Mouse (Mus musculus) lung, embryonic 14.5 days (tissue): Measurements from ENCODE around the gene Sag. TPM values are rescaled to one million over a fixed set of nuclear protein-coding genes. Genes with fewer than 3 reads are reported as not detected.

Source experiments
- ATAC-seq: fragments of 200-750 bp; cut with Nextera tagmentation; 2 replicates; pipeline ENCODE4 v1.8.0; 2017; ENCODE audit warnings: mild to moderate bottlenecking, moderate TSS enrichment, moderate library complexity; ENCODE audit not compliant: insufficient read depth
- DNase-seq: peaks from one replicate; pipeline ENCODE4 v3.0.0-alpha.2; 2015
- H3K27ac ChIP-seq: fragments of 300-500 bp; sonication (generic); 2 replicates; pipeline ENCODE4 v1.5.1; 2014; ENCODE audit warnings: low read depth, mild to moderate bottlenecking, moderate library complexity
- H3K27me3 ChIP-seq: fragments of 300-500 bp; sonication (generic); 2 replicates; pipeline ENCODE4 v1.6.1; 2014; ENCODE audit warnings: low read length, control low read depth; ENCODE audit not compliant: insufficient read depth
- H3K36me3 ChIP-seq: fragments of 300-500 bp; sonication (generic); 2 replicates; pipeline ENCODE4 v1.6.1; 2014; ENCODE audit warnings: control low read depth; ENCODE audit not compliant: insufficient read depth
- H3K4me1 ChIP-seq: fragments of 300-500 bp; sonication (generic); 2 replicates; pipeline ENCODE4 v1.6.1; 2014; ENCODE audit warnings: antibody characterized with exemption, control low read depth; ENCODE audit not compliant: insufficient read depth
- H3K4me2 ChIP-seq: fragments of 300-500 bp; sonication (generic); 2 replicates; pipeline ENCODE4 v1.6.1; 2014; ENCODE audit warnings: mild to moderate bottlenecking
- H3K4me3 ChIP-seq: fragments of 300-500 bp; sonication (generic); 2 replicates; pipeline ENCODE4 v1.5.1; 2014; ENCODE audit warnings: low read depth, low read length
- H3K9ac ChIP-seq: fragments of 300-500 bp; sonication (generic); 2 replicates; pipeline ENCODE4 v1.6.1; 2014
- H3K9me3 ChIP-seq: fragments of 300-500 bp; sonication (generic); 2 replicates; pipeline ENCODE4 v1.6.1; 2016; ENCODE audit warnings: low read depth, low read length, control low read depth
- CTCF ChIP-seq: IDR thresholded peaks from 2 replicates; pipeline ENCODE4 v1.5.1; 2016; ENCODE audit warnings: antibody characterized with exemption, low read depth
- WGBS: fragments of 180-500 bp; shearing (Covaris S2); extraction: QIAGEN DNeasy Blood & Tissue Kit; methylation state at CpG from one replicate; pipeline ENCODE4 v1.1.7; 2014; 5-methylcytosine and 5-hydroxymethylcytosine counted together
- polyA plus RNA-seq: library from polyadenylated mRNA; unstranded; fragments of >200 nt; fragmentation: Nextera tagmentation; extraction: Ambion mirVana; gene quantifications from 2 replicates; pipeline ENCODE4 v1.2.1, GENCODE M21; 2014

Sag gene
- 1.9 and 2.0 TPM in 2 replicates for polyA plus RNA-seq

GRCm38 (mm10) chr1:87803576-87803975 is at the start of gene Sag:
Gene Sag, plus strand, starts transcription at chr1:87803680.
- Histone ChIP-seq H3K9ac (no peak within 1 kb of the TSS), H3K27ac (no peak within 1 kb of the TSS), H3K4me2 (no peak within 1 kb of the TSS), H3K9me3 (no peaks in the 10 kb centered on the region), H3K4me3 (no peak within 1 kb of the TSS), H3K36me3 (no peaks in the 10 kb centered on the region), H3K27me3 (no peaks in the 10 kb centered on the region), H3K4me1 (no peaks in the 10 kb centered on the region)
- ATAC-seq, result no peak
- 53% methylated on average over 6 of the region's 6 CpGs for WGBS
- no peak for TF ChIP-seq CTCF
- no peak for DNase-seq

GRCm38 (mm10) chr1:87755641-87756470 is 47.6 kb upstream of the Sag start, which contains the start of gene Atg16l1:
Gene Atg16l1, plus strand, starts transcription at chr1:87755870.
- Histone ChIP-seq H3K36me3 (peaks cover 19% of the 10 kb centered on the region), H3K9ac (peak within 1 kb of the TSS; percentile 96), H3K4me2 (peak within 1 kb of the TSS; percentile 82), H3K27me3 (no peaks in the 10 kb centered on the region), H3K4me1 (no peaks in the 10 kb centered on the region; the same call in 1 of the 2 replicates), H3K9me3 (no peaks in the 10 kb centered on the region), H3K4me3 (peak within 1 kb of the TSS; percentile 99), H3K27ac (peak within 1 kb of the TSS; percentile 93)
- peak; percentile 56 for TF ChIP-seq CTCF
- peak; percentile 99 for ATAC-seq
- peak; percentile 99 for DNase-seq
- 1% methylated on average over 79 of the region's 79 CpGs for WGBS

GRCm38 (mm10) chr1:87763821-87764220 is 39.7 kb upstream of the Sag start:
- Histone ChIP-seq H3K9me3 (no peaks in the 10 kb centered on the region), H3K4me3 (no peak overlapping the region), H3K4me1 (no peaks in the 10 kb centered on the region), H3K9ac (no peak overlapping the region), H3K27ac (no peak overlapping the region), H3K36me3 (peaks cover 87% of the 10 kb centered on the region), H3K4me2 (no peak overlapping the region), H3K27me3 (no peaks in the 10 kb centered on the region)
- no peak for TF ChIP-seq CTCF
- DNase-seq (no peak), ATAC-seq (no peak)
- 87% methylated on average over 3 of the region's 3 CpGs for WGBS

GRCm38 (mm10) chr1:87765741-87766140 is 37.7 kb upstream of the Sag start:
- Histone ChIP-seq H3K27ac (no peak overlapping the region), H3K27me3 (no peaks in the 10 kb centered on the region), H3K4me2 (no peak overlapping the region), H3K9ac (no peak overlapping the region), H3K4me1 (no peaks in the 10 kb centered on the region), H3K36me3 (peaks cover 88% of the 10 kb centered on the region), H3K9me3 (no peaks in the 10 kb centered on the region), H3K4me3 (no peak overlapping the region)
- ATAC-seq (no peak), DNase-seq (no peak)
- 94% methylated on average over 2 of the region's 2 CpGs for WGBS
- no peak for TF ChIP-seq CTCF

GRCm38 (mm10) chr1:87766233-87766632 is 37.2 kb upstream of the Sag start:
- ATAC-seq (no peak), DNase-seq (peak; percentile 34)
- Histone ChIP-seq H3K27me3 (no peaks in the 10 kb centered on the region), H3K27ac (no peak overlapping the region), H3K9me3 (no peaks in the 10 kb centered on the region), H3K4me2 (no peak overlapping the region), H3K36me3 (peaks cover 89% of the 10 kb centered on the region), H3K4me1 (no peaks in the 10 kb centered on the region), H3K4me3 (no peak overlapping the region), H3K9ac (no peak overlapping the region)
- peak; percentile 70 for TF ChIP-seq CTCF
- 80% methylated on average over 3 of the region's 3 CpGs for WGBS

GRCm38 (mm10) chr1:87769263-87769662 is 34.2 kb upstream of the Sag start:
- ATAC-seq (no peak), DNase-seq (no peak)
- no peak overlapping the region for H3K4me3 ChIP-seq
- H3K4me2 ChIP-seq, result no peak overlapping the region
- H3K9me3 ChIP-seq, result no peaks in the 10 kb centered on the region
- H3K27ac ChIP-seq, result no peak overlapping the region
- no peak overlapping the region for H3K9ac ChIP-seq
- WGBS, result 97% methylated on average over 2 of the region's 2 CpGs
- H3K27me3 ChIP-seq, result no peaks in the 10 kb centered on the region
- no peaks in the 10 kb centered on the region for H3K4me1 ChIP-seq
- TF ChIP-seq CTCF, result no peak
- peaks cover 87% of the 10 kb centered on the region for H3K36me3 ChIP-seq

GRCm38 (mm10) chr1:87770486-87770885 is 33.0 kb upstream of the Sag start:
- no peak for TF ChIP-seq CTCF
- H3K27me3 ChIP-seq, result no peaks in the 10 kb centered on the region
- WGBS, result 90% methylated on average over 3 of the region's 3 CpGs
- no peak for DNase-seq
- no peak overlapping the region for H3K4me3 ChIP-seq
- no peak overlapping the region for H3K27ac ChIP-seq
- peaks cover 87% of the 10 kb centered on the region for H3K36me3 ChIP-seq
- no peaks in the 10 kb centered on the region for H3K9me3 ChIP-seq
- ATAC-seq, result no peak
- H3K4me1 ChIP-seq, result no peaks in the 10 kb centered on the region
- no peak overlapping the region for H3K9ac ChIP-seq
- no peak overlapping the region for H3K4me2 ChIP-seq
